Mouse (Mus musculus): Measurements from ENCODE around the gene Itgb1. TPM values are rescaled to one million over a fixed set of nuclear protein-coding genes. Genes with fewer than 3 reads are reported as not detected.

The Itgb1 gene
- polyA plus RNA-seq, 1 experiment from 2014 or later: 253 TPM

GRCm38 (mm10) chr8:128672950-128673349 lies 12.5 kb upstream of the Itgb1 start:
- no peak for DNase-seq (ENCODE audit: low spot score)

DNA sequence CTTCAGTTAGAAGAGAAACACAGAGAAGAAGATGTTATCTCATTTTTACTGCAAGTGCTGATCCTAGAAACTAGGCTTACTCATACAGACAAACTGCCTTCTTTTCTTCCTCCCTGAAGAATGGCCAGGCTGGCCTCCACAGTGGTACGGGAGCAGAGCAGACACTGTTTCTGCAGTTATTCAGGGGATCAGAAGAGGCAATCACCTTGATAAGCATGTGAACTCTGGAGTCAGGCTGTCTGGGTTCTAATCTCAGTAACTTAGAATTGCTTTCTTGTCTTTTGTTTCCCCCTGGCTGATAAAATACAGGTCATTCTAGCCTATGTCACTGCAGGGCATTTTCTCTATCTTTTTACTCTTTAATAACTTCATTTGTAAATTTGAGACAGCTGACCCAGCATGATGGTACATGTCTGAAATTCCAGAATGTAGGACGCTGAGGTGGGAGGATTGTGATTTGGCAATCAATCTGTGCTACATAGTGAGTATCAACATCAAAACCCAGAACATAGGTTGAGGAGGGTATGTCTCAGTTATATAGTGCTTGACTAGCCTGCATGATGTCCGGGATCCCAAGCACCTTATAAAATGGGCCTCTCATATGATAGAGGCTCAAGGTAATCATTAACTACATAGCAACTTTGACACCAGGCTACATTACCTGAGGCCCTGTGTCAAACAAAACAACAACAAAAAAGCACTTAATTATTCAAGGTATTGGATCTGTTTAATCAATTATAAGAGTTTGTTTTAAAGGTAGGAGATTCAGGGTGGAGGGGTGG lies 9.4 kb upstream of the Itgb1 start:
- 84% methylated on average over 3 of the region's 3 CpGs for WGBS
- Histone ChIP-seq H3K27me3 (ENCODE audit: control insufficient read depth, insufficient read depth, low read length) (no peaks in the 10 kb centered on the region), H3K4me1 (ENCODE audit: control insufficient read depth, insufficient read depth, low read length) (no peaks in the 10 kb centered on the region), H3K4me2 (ENCODE audit: low read depth, low read length) (no peak overlapping the region), H3K9me3 (replicated peaks; ENCODE audit: control insufficient read depth, low read length) (no peaks in the 10 kb centered on the region), H3K4me3 (ENCODE audit: low read depth, low read length) (no peak overlapping the region), H3K9ac (replicated peaks; ENCODE audit: low read length) (no peak overlapping the region), H3K36me3 (replicated peaks; ENCODE audit: control insufficient read depth, insufficient read depth, low read depth, low read length) (no peaks in the 10 kb centered on the region), H3K27ac (replicated peaks; ENCODE audit: low read depth, low read length) (no peak overlapping the region)
- no peak for DNase-seq (ENCODE audit: low spot score)
- ATAC-seq (replicated peaks; ENCODE audit: insufficient number of reproducible peaks, low FRiP score, low TSS enrichment, low read depth): no peak

More at GRCm38 (mm10) chr8:128672950-128673349, 12.5 kb upstream of the Itgb1 start:
- ATAC-seq (replicated peaks; ENCODE audit: insufficient number of reproducible peaks, low FRiP score, low TSS enrichment, low read depth): no peak
- H3K4me3 ChIP-seq (ENCODE audit: low read depth, low read length): no peak overlapping the region
- H3K4me2 ChIP-seq (ENCODE audit: low read depth, low read length): no peak overlapping the region
- H3K9ac ChIP-seq (replicated peaks; ENCODE audit: low read length): no peak overlapping the region
- H3K27ac ChIP-seq (replicated peaks; ENCODE audit: low read depth, low read length): no peak overlapping the region
- no peaks in the 10 kb centered on the region for H3K27me3 ChIP-seq (ENCODE audit: control insufficient read depth, insufficient read depth, low read length)
- H3K9me3 ChIP-seq (replicated peaks; ENCODE audit: control insufficient read depth, low read length): no peaks in the 10 kb centered on the region
- no peaks in the 10 kb centered on the region for H3K36me3 ChIP-seq (replicated peaks; ENCODE audit: control insufficient read depth, insufficient read depth, low read depth, low read length)
- no peaks in the 10 kb centered on the region for H3K4me1 ChIP-seq (ENCODE audit: control insufficient read depth, insufficient read depth, low read length)
- WGBS: 81% methylated on average over 1 of the region's 1 CpGs

DNA sequence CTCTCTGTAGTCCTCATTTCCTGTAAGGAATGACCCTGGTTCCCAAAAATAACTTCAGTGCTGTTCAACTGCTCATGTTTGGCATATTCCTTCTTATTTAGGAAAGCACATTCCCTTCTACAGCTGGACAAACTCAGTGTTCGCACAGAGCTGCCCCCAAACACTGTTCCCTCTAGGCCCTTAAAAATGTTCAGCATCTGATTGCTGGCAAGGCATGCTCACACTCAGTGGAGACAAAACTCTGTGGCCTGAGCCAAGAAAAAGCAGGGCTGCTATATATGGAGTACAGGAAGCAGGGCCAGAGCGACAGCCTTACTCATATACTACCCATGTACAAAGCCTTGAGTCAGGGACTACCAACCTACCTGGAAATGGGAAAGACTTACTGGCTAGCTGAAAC lies 5.5 kb upstream of the Itgb1 start:
- WGBS: 69% methylated on average over 2 of the region's 2 CpGs
- H3K9ac ChIP-seq (replicated peaks; ENCODE audit: low read length): no peak overlapping the region
- no peaks in the 10 kb centered on the region for H3K36me3 ChIP-seq (replicated peaks; ENCODE audit: control insufficient read depth, insufficient read depth, low read depth, low read length)
- no peak for ATAC-seq (replicated peaks; ENCODE audit: insufficient number of reproducible peaks, low FRiP score, low TSS enrichment, low read depth)
- no peak overlapping the region for H3K4me2 ChIP-seq (ENCODE audit: low read depth, low read length)
- no peaks in the 10 kb centered on the region for H3K4me1 ChIP-seq (ENCODE audit: control insufficient read depth, insufficient read depth, low read length)
- no peak overlapping the region for H3K27ac ChIP-seq (replicated peaks; ENCODE audit: low read depth, low read length)
- H3K9me3 ChIP-seq (replicated peaks; ENCODE audit: control insufficient read depth, low read length): no peaks in the 10 kb centered on the region
- H3K4me3 ChIP-seq (ENCODE audit: low read depth, low read length): no peak overlapping the region
- H3K27me3 ChIP-seq (ENCODE audit: control insufficient read depth, insufficient read depth, low read length): no peaks in the 10 kb centered on the region
- DNase-seq (ENCODE audit: low spot score): no peak

DNA sequence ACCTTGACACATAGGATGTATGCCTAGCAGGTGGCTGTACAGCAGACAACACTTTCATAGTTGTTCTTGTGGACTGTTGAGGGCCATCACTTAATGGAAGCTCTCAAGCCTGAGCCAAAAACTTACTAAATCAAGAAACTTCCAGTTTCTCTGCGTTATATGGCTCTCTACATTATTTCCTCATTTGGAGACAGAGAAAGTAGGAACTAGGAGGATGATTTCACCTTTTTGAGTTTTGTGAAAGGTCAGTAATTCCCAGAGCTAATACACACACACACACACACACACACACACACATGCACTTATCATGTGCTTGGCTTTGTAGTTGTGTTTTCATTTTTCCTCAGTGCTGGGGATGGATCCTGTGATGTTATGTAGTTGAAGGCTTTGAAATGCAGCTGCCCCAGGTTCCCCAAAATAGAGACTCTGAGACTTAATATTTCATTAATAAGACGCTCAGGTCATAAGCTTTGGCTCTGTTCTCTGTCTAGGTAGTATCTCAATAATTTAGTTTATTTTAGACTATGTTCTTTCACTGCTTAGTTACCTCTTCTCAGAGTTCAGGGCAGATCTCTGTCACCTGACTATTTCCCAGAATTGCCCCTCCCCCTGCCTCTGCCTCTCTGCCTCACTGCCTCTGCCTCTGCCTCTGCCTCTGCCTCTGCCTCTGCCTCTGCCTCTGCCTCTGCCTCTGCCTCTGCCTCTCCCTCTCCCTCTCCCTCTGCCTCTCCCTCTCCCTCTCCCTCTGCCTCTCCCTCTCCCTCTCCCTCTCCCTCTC lies 4.7 kb upstream of the Itgb1 start:
- Histone ChIP-seq H3K4me1 (ENCODE audit: control insufficient read depth, insufficient read depth, low read length) (no peaks in the 10 kb centered on the region), H3K9me3 (replicated peaks; ENCODE audit: control insufficient read depth, low read length) (no peaks in the 10 kb centered on the region), H3K9ac (replicated peaks; ENCODE audit: low read length) (no peak overlapping the region), H3K4me2 (ENCODE audit: low read depth, low read length) (no peak overlapping the region), H3K4me3 (ENCODE audit: low read depth, low read length) (no peak overlapping the region), H3K27me3 (ENCODE audit: control insufficient read depth, insufficient read depth, low read length) (no peaks in the 10 kb centered on the region), H3K36me3 (replicated peaks; ENCODE audit: control insufficient read depth, insufficient read depth, low read depth, low read length) (no peaks in the 10 kb centered on the region), H3K27ac (replicated peaks; ENCODE audit: low read depth, low read length) (no peak overlapping the region)
- no peak for DNase-seq (ENCODE audit: low spot score)
- WGBS: 95% methylated on average over 2 of the region's 2 CpGs
- no peak for ATAC-seq (replicated peaks; ENCODE audit: insufficient number of reproducible peaks, low FRiP score, low TSS enrichment, low read depth)

DNA sequence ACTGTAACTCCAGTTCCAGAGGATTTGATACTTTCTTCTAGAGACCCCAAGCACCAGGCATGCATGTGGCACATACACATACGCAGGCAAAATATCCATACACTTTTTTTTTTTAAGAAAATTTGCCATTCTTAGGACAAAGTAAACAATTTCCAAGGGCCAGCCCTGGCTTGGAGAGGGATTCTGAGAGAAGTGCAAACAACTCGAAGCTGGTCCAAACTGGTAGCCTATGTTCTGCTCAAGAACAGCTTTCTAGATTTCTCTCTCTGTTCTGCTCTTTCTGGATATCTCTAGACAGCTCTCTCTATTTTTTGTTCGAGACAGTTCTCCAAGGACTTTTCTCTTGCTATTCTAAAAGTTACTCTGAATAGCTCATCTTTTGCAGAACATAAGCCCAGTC lies 3.5 kb upstream of the Itgb1 start:
- Histone ChIP-seq H3K27me3 (ENCODE audit: control insufficient read depth, insufficient read depth, low read length) (no peaks in the 10 kb centered on the region), H3K9me3 (replicated peaks; ENCODE audit: control insufficient read depth, low read length) (no peaks in the 10 kb centered on the region), H3K4me3 (ENCODE audit: low read depth, low read length) (no peak overlapping the region), H3K36me3 (replicated peaks; ENCODE audit: control insufficient read depth, insufficient read depth, low read depth, low read length) (no peaks in the 10 kb centered on the region), H3K4me1 (ENCODE audit: control insufficient read depth, insufficient read depth, low read length) (no peaks in the 10 kb centered on the region), H3K9ac (replicated peaks; ENCODE audit: low read length) (no peak overlapping the region), H3K4me2 (ENCODE audit: low read depth, low read length) (no peak overlapping the region), H3K27ac (replicated peaks; ENCODE audit: low read depth, low read length) (no peak overlapping the region)
- ATAC-seq (replicated peaks; ENCODE audit: insufficient number of reproducible peaks, low FRiP score, low TSS enrichment, low read depth): no peak
- 84% methylated on average over 3 of the region's 3 CpGs for WGBS
- DNase-seq (ENCODE audit: low spot score): no peak

GRCm38 (mm10) chr8:128684609-128685506 lies 596 bp upstream of the Itgb1 start:
- Histone ChIP-seq H3K9ac (replicated peaks; ENCODE audit: low read length) (peak overlapping the region; percentile 98), H3K4me3 (ENCODE audit: low read depth, low read length) (peak overlapping the region; percentile 93), H3K4me2 (ENCODE audit: low read depth, low read length) (peak overlapping the region; percentile 54), H3K27me3 (ENCODE audit: control insufficient read depth, insufficient read depth, low read length) (no peaks in the 10 kb centered on the region), H3K9me3 (replicated peaks; ENCODE audit: control insufficient read depth, low read length) (no peaks in the 10 kb centered on the region), H3K27ac (replicated peaks; ENCODE audit: low read depth, low read length) (peak overlapping the region; percentile 98), H3K4me1 (ENCODE audit: control insufficient read depth, insufficient read depth, low read length) (no peaks in the 10 kb centered on the region), H3K36me3 (replicated peaks; ENCODE audit: control insufficient read depth, insufficient read depth, low read depth, low read length) (no peaks in the 10 kb centered on the region)
- ATAC-seq (replicated peaks; ENCODE audit: insufficient number of reproducible peaks, low FRiP score, low TSS enrichment, low read depth) (no peak), DNase-seq (ENCODE audit: low spot score) (no peak)
- WGBS: 15% methylated on average over 25 of the region's 25 CpGs

DNA sequence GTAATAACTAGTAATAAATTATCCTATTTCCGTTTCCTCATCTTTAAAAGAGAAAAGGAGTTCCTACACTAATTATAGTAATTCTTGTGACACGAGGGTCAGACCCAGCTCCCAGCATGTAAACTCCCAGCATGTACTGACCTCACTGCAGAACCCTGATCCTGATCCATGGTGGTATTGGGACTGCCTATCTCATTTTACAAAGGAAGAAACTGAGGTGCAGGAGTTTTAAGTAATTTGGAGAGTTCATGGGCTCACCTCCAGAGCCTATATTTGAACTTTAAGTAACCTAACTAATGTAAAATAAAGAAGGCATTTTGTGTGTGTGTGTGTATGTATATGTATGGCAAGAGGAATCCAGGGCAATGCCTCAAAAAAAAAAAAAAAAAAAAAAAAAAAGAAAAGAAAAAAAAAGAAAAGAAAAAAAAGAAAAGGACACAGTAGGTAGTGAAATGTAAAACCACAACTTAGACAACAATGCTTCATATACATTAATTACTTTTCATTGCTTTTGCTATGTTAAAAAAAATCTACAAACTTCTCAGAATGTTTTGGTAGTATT lies 1.1 kb downstream of the Itgb1 start:
- H3K27me3 ChIP-seq (ENCODE audit: control insufficient read depth, insufficient read depth, low read length): no peaks in the 10 kb centered on the region
- peak overlapping the region; percentile 93 for H3K4me3 ChIP-seq (ENCODE audit: low read depth, low read length)
- no peaks in the 10 kb centered on the region for H3K9me3 ChIP-seq (replicated peaks; ENCODE audit: control insufficient read depth, low read length)
- WGBS: 0% methylated on average over 2 of the region's 2 CpGs
- H3K9ac ChIP-seq (replicated peaks; ENCODE audit: low read length): peak overlapping the region; percentile 98
- no peaks in the 10 kb centered on the region for H3K4me1 ChIP-seq (ENCODE audit: control insufficient read depth, insufficient read depth, low read length)
- H3K27ac ChIP-seq (replicated peaks; ENCODE audit: low read depth, low read length): no peak overlapping the region
- no peak for ATAC-seq (replicated peaks; ENCODE audit: insufficient number of reproducible peaks, low FRiP score, low TSS enrichment, low read depth)
- H3K36me3 ChIP-seq (replicated peaks; ENCODE audit: control insufficient read depth, insufficient read depth, low read depth, low read length): no peaks in the 10 kb centered on the region
- peak overlapping the region; percentile 64 for H3K4me2 ChIP-seq (ENCODE audit: low read depth, low read length)
- no peak for DNase-seq (ENCODE audit: low spot score)
